8 mouse cellular contexts compared by ENCODE assay signal in genomic region chr6:7965833-7966522, GRCm38 (mm10).
DNase-seq lines count a peak whose midpoint lies in the region; ATAC-seq and TF ChIP-seq lines count a peak whose summit lies in the region.

No protein-coding gene starts in this region.

- peak overlapping the region; percentile 34; the same call in 1 of the 2 replicates for H3K27ac ChIP-seq in intestine, embryonic 14.5 days (ENCODE audit: low read depth)
- no peak overlapping the region for H3K27ac ChIP-seq in intestine, postnatal 0 days (ENCODE audit: low read depth, low read length)
- no peak overlapping the region for H3K27ac ChIP-seq in neural tube, embryonic 13.5 days (replicated peaks)

- H3K4me2 ChIP-seq in intestine, embryonic 14.5 days (ENCODE audit: low read length): no peak overlapping the region
- H3K4me2 ChIP-seq in intestine, postnatal 0 days (replicated peaks; ENCODE audit: low read depth): no peak overlapping the region
- H3K4me2 ChIP-seq in neural tube, embryonic 13.5 days: no peak overlapping the region

- peak; percentile 82 for ATAC-seq in intestine, embryonic 14.5 days (replicated peaks; ENCODE audit: low FRiP score, low TSS enrichment, low read depth)
- no peak for ATAC-seq in intestine, postnatal 0 days
- peak; percentile 79 for ATAC-seq in neural tube, embryonic 13.5 days (ENCODE audit: low read depth)

- 25% methylated on average over 11 of the region's 11 CpGs for WGBS in intestine, embryonic 14.5 days
- 39% methylated on average over 11 of the region's 11 CpGs for WGBS in intestine, postnatal 0 days
- WGBS in neural tube, embryonic 13.5 days: 43% methylated on average over 11 of the region's 11 CpGs

- peak; percentile 61 for DNase-seq in intestine, embryonic 14.5 days (ENCODE audit: low spot score)
- peak; percentile 61 for DNase-seq in forelimb bud, embryonic 11.5 days (ENCODE audit: low read depth, low spot score)
- DNase-seq in kidney, postnatal 14 days: peak; percentile 27
- no peak for DNase-seq in gastrocnemius, adult 18-20 months (ENCODE audit: low spot score)
- no peak for DNase-seq in right cerebral cortex, adult 2 months (ENCODE audit: low spot score in 2 of 2)
- no peak for DNase-seq in layer of hippocampus, postnatal 14 days (ENCODE audit: low spot score in 2 of 2)

- H3K9me3 ChIP-seq in intestine, embryonic 14.5 days (ENCODE audit: control insufficient read depth, low read length): no peaks in the 10 kb centered on the region
- H3K9me3 ChIP-seq in intestine, postnatal 0 days (ENCODE audit: control insufficient read depth): no peaks in the 10 kb centered on the region
- H3K9me3 ChIP-seq in neural tube, embryonic 13.5 days: no peaks in the 10 kb centered on the region

- H3K36me3 ChIP-seq in intestine, embryonic 14.5 days (ENCODE audit: control insufficient read depth, insufficient read depth, low read length): no peaks in the 10 kb centered on the region
- no peaks in the 10 kb centered on the region for H3K36me3 ChIP-seq in intestine, postnatal 0 days (ENCODE audit: control insufficient read depth, insufficient read depth)
- no peaks in the 10 kb centered on the region for H3K36me3 ChIP-seq in neural tube, embryonic 13.5 days

- no peak for TF ChIP-seq CTCF in intestine, postnatal 0 days (IDR thresholded peaks at IDR 0.05; ENCODE audit: low read depth)

- no peak overlapping the region for H3K4me3 ChIP-seq in intestine, embryonic 14.5 days (ENCODE audit: low read depth, low read length)
- H3K4me3 ChIP-seq in intestine, postnatal 0 days (ENCODE audit: low read depth, low read length): no peak overlapping the region
- H3K4me3 ChIP-seq in neural tube, embryonic 13.5 days: no peak overlapping the region

- no peak overlapping the region for H3K9ac ChIP-seq in intestine, embryonic 14.5 days (ENCODE audit: low read length)
- no peak overlapping the region for H3K9ac ChIP-seq in intestine, postnatal 0 days (ENCODE audit: low read depth, low read length)
- no peak overlapping the region for H3K9ac ChIP-seq in neural tube, embryonic 13.5 days

- peaks cover 9% of the 10 kb centered on the region; the same call in 1 of the 2 replicates for H3K4me1 ChIP-seq in intestine, embryonic 14.5 days (replicated peaks; ENCODE audit: control insufficient read depth, insufficient read depth, low read length)
- H3K4me1 ChIP-seq in intestine, postnatal 0 days (replicated peaks; ENCODE audit: control insufficient read depth, insufficient read depth, low read length): no peaks in the 10 kb centered on the region
- H3K4me1 ChIP-seq in neural tube, embryonic 13.5 days (replicated peaks): peaks cover 12% of the 10 kb centered on the region

- no peaks in the 10 kb centered on the region for H3K27me3 ChIP-seq in intestine, embryonic 14.5 days (replicated peaks; ENCODE audit: control insufficient read depth, insufficient read depth, low read length)
- no peaks in the 10 kb centered on the region for H3K27me3 ChIP-seq in intestine, postnatal 0 days (replicated peaks; ENCODE audit: control insufficient read depth, insufficient read depth, low read length)
- no peaks in the 10 kb centered on the region for H3K27me3 ChIP-seq in neural tube, embryonic 13.5 days

Comparison
In these comparisons a context has a peak if more than half of its experiments do, and no peak if none do; other contexts are left out.
1. DNase-seq: peak in intestine, embryonic 14.5 days (single experiment), forelimb bud, embryonic 11.5 days (single experiment) and kidney, postnatal 14 days (single experiment); none in gastrocnemius, adult 18-20 months (single experiment), right cerebral cortex, adult 2 months (0 of 2) and layer of hippocampus, postnatal 14 days (0 of 2).